Mouse (Mus musculus) skeletal muscle tissue, adult 2 months (tissue): Measurements from ENCODE around the gene Rcc2.
A peak's percentile ranks its signal among the peaks of the same experiment; 100 is the strongest.

ENCODE experiments used
- DNase-seq: peaks from one replicate; pipeline ENCODE4 v3.0.0-alpha.2; 2012; ENCODE audit warnings: low read depth, low spot score

The Rcc2 gene

DNA sequence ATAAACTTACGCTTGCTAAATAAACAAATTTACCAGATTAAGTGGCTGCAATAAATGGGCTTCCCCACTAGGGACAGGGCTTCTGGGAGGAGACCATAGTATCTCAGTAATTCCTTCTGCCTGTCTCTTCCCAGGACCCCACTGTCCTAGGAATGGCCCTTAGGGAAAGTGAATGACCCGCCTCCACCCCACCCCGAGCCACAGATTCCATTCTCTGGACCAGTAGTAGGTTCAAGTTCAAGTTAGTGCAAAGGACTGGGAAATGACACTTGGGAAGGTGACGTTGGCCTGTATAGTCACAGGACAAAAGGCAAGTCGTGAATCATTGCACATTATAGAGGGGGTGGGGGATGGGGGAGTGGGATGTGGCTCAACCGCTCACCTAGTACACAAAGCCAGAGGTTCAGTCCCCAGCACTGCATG, 15.4 kb upstream of the Rcc2 start:
- no peak for DNase-seq

- DNase-seq = peak; percentile 32
Observed at GRCm38 (mm10) chr4:140688044-140688825, 12.1 kb upstream of the Rcc2 start.

DNA sequence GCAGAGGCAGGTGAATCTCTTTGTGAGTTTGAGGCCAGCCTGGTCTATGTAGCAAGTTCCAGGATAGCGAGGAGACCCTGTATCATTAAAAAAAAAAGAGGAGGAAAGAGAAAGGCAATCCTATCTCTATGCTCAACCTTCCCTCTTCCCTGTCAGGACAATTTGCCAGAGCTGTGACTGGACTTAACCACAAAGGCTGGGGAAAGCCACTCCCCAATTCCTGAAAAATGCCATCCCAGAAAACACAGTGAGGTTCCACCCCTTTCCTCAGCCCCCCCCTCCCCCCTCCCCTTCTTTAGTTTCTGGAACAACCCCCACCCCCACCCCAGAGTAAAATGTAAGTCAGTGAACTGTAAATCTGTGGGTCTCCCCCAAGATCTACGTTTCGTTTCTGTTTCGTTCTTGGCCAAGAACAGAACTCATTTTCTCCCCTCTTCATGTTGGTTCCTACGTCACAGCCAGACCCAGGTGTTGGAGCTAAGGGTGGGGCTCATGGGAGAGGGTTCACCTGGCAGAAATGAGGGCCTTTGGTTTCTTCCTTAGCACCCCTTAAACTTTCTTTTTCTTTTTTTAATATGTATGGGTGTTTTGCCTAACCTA, 11.4 kb upstream of the Rcc2 start:
- no peak for DNase-seq

GRCm38 (mm10) chr4:140689873-140690655, 10.3 kb upstream of the Rcc2 start:
- DNase-seq = no peak

DNA sequence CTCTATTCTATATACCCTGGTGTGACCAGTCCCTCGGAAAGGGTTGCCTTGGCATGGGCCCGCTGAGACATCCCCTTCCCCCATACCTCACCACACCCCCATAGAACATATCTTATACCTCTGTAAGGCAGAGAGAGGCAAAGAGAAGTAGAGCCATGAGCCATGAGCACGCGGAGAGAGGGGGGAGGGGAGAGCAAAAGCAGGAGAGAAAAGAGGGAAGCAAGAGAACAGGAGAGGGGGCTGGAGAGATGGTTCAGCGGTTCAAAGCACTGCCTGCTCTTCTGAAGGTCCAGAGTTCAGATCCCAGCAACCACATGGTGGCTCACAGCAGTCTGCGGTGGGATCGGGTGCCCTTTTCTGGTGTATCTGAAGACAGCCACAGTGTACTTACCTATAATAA, 8.9 kb upstream of the Rcc2 start:
- no peak for DNase-seq

DNA sequence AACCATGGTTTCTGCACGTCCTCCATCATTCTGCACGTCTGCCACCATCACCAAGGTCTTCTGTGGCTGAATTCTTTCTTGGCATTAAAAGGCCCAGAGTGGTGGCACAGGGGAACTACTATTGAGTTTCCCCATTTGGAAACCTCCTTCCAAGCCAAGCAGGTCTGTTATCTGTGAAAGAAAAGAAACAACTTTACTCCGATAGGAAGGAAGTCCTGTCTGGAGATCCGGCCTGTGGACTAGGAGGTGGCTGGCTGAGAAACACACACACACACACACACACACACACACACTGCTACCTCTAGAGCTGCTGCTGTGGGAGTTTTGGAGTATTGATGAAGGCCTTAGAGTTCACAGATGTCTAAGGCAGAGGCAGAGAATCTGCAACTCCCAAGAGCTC, 6.8 kb upstream of the Rcc2 start:
- DNase-seq = no peak

DNA sequence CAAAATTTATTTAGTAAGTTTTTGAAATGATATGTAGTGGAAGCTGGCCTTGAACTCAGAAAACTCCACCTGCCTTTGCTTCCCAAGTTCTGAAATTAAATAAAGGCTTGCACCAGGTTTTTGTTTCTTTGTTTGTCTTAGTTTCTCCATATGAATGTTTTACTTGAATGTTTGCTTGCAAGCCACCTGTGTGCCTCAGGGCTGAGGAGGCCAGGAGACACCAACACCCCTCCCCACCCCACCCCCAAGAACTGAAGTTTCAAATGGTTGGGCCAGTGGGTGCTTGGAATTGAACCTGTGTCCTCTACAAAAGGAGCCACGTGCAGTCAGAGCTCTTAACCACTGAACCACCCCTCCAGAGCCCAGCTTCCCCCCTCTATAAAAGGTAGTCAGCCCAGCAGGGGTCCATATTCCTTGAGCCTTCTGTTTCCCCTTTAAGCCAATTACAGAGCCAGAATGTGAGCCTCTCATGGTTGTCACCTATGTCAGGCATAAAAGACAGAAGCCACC, 5.7 kb upstream of the Rcc2 start:
- DNase-seq = no peak

GRCm38 (mm10) chr4:140695146-140695545, 5.2 kb upstream of the Rcc2 start:
- no peak for DNase-seq

- DNase-seq = no peak
Observed at GRCm38 (mm10) chr4:140695675-140696585, 4.4 kb upstream of the Rcc2 start.

- peak; percentile 88 for DNase-seq
Observed at GRCm38 (mm10) chr4:140699441-140700127, 757 bp upstream of the Rcc2 start.

DNA sequence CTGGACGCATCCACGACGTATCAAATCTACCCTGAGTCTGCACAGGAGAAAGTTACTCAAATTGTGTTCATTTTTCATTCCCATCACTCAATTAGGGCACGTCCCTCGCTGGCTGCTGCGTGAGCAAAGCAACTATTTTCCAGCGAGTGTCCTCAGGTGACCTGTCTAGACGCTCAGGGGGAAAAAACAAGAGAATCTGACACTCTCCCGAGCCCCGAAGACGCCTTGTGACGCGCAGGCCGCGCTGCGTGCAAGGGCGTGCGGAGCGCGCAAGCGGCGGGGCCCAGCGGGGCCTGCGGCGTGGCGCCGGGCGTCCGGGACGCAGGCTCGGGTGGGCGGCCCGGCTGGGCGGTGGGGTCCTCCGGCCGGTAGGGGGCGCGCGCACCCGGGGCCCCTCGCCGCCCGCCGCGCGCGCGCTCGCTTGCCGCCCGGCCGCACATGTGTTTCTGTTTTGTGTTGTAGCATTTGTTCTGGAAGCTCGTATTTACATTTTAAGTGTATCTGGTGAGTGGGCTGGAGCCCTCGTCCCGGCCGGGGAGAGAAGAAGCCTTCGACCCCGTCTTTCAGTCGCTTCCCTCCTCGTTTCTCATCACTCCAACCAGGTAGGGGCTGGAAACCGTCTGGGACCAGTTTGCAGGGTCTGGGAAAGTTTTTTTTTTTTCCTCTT, 841 bp downstream of the Rcc2 start:
- peak; percentile 74 for DNase-seq

DNA sequence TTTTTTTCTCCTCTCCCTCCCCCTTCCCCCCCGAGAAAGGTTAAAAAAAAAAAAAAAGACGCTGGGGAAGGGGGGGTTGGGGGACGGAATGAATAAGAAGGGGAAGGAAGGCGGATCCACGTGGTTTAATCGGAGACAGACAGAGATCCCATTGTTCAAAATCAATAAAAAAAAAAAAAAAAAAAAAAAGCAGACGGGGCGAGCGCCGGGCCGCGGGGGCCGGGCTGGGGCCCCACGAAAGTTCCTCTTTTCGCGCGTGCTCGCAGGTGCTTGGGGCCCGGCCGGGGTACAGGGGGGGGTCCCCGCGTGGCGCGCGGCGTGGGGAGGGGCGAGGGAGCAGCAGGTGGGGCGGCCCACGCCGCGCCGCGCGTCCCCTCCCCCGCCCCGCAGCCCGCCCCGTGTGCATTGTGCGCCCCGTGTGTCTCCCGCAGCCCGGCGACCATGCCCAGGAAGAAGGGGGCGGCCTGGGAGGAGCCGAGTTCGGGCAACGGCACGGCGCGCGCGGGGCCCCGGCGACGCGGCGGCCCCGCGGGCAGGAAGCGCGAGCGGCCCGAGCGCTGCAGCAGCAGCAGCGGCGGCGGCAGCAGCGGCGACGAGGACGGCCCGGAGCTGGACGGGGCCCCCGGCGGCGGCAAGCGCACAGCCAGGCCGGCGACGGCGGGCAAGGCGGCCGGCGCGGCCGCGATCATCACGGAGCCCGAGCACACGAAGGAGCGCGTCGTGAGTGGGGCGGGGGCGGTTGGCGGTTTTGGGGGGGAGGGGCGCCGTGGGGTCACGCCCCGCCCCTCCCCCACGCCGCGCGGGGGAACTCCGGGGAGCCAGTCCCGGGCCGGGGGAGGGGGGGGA, 1.6 kb downstream of the Rcc2 start:
- DNase-seq = no peak

- DNase-seq = peak; percentile 69
Observed at GRCm38 (mm10) chr4:140702611-140703327, 2.4 kb downstream of the Rcc2 start.

DNA sequence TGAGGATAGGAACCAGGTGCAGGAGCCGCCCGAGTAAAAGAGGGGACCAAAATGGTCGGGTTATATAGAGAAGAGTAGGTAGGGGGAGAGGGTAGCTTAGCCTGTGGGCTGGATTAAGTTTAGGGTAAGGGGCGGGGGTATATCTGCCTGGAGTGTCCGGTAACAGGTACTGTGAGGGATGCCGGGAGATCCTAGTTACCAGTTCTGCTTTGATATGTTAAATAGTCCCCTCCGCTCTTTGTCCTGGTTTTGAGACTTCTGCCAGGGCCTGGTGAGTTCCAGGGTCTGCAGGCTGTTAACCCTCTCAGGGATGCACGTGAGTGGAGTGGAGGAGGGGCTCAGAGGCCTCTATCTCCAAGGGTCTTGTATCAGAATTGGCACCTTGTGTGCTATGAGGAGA, 3.3 kb downstream of the Rcc2 start:
- DNase-seq = no peak

- no peak for DNase-seq
Observed at GRCm38 (mm10) chr4:140704166-140704565, 3.8 kb downstream of the Rcc2 start.

DNA sequence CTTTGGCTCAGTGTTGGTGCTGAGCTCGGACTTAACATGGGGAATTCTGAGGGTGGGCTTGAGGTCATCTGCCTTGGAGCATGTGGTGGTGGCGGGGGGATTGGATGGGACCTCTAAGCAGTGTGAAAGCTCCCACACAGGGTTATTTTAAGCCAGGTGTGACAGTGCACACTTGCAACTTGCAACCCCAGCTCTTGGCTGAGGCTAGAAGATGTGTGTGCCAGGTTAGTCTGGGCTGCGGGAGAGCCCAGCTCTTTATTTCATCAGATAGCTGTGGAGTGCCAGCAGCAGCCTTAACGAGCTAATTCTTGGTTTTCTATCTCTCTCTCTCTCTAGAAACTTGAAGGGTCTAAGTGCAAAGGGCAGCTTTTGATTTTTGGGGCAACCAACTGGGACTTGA, 7.3 kb downstream of the Rcc2 start:
- DNase-seq = peak; percentile 65

GRCm38 (mm10) chr4:140708297-140708927, 8.1 kb downstream of the Rcc2 start:
- DNase-seq = no peak

DNA sequence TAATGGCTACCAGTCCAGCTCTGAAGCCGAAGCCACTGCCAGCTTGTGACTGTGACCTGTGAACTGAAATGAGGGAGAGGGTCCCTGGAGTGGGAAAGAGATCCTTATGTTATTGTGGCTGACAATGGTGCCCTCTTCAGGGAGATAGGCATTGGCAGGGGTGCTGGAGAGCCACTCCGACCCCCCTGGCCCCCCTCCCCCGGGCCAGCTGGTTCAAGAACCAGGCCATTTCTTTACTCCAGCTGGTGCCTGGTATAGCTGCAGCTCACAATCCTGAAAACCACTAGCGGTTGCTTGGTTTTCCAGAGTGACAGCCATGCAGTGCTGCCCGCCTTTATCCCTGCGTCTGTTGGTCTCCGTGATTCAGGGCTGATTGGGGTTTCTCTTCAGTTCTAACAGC, 8.8 kb downstream of the Rcc2 start:
- DNase-seq = no peak
